Mouse (Mus musculus): Measurements from ENCODE around the gene Pcna.
"Not testable (repeated sequence)": the region's sequence is repeated elsewhere in the genome, so short reads cannot be mapped to it uniquely, and the experiment has no call there.

Gene Pcna

DNA sequence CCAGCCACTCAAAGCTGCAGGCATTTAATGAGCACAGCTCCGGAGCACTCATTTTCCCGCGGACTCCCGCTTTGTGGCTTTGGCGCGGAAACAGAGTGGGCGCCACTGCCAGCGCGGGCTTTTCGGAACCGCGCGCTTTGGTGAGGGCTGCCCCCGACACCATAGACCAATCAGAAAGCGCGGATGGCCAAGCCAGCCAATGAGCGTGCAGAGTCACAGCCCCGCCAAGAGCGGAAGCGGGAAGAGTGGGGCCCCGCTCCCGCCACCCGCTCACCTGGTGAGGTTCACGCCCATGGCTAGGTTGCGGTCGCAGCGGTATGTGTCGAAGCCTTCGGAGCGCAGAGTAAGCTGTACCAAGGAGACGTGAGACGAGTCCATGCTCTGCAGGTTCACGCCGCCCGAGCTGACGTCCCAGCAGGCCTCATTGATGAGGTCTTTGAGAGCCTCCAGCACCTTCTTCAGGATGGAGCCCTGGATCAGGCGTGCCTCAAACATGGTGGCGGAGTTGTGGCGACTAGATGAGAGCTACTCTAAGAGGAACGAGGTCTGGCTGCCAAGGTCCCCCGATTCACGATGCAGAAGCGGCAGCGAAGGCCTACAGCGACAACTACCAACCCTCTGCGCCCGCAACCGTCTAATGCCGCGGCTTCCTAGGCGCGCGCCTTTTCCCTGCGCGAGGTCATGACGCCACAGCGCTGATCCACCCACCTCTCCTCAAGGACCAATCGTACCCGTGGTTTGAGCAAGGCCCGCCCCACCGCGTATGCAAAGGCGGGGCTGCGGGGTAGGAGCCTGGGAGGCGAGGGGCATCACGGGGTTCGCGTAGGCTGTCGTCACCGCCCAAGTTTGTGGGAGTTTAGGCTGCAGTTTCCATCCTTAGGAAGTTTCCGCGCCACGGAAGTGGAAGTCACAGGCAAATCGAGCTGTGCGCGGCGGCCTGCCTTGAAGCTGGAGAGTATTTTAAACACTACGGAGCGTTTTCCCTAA is at the start of gene Pcna:
Pcna (minus strand) TSS at position 773 of the 987 bp plus-strand sequence.
- peak; percentile 89 for DNase-seq (ENCODE audit: extremely low read depth, low read depth)

DNA sequence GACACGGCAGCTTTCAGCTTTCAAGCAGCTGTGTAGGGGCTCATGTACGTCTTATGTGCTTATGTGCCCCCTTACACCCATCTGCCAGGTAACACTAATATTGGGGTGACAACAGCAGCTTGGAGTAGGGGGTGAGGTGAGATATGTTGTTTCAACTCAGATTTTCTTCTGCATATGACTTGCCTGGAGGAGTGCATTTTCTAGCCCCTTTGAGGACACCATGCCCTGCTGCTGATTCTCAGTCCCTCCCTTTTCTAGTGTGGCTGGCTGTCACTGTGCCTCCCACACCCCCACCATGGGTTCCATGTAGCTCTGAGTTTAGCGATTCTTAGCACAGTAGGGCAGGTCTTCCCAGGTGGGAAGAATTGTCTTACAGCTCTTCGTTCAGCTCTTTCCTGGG is 48.3 kb upstream of the Pcna start:
- DNase-seq (ENCODE audit: extremely low read depth, low read depth) = no peak

DNA sequence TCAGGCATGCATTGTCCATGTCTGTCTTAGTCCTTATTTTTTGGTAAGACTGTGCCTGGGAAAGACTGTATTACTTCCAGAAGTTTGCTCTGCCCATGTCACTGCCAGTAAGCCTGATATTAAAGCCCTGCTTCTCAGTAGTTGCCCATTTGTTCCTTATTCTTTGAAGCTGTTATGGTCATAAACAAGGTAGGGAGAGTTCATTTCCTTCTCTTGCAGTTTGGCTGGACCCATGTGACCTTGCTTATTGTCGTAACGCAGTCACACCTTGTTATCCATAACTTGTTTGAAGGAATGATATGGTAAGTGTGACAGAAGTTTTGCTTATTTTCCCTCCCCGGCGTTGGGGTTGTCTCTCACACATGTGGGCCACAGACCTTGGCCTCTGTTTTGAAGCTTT is 45.1 kb upstream of the Pcna start:
- no peak for DNase-seq (ENCODE audit: extremely low read depth, low read depth)

DNA sequence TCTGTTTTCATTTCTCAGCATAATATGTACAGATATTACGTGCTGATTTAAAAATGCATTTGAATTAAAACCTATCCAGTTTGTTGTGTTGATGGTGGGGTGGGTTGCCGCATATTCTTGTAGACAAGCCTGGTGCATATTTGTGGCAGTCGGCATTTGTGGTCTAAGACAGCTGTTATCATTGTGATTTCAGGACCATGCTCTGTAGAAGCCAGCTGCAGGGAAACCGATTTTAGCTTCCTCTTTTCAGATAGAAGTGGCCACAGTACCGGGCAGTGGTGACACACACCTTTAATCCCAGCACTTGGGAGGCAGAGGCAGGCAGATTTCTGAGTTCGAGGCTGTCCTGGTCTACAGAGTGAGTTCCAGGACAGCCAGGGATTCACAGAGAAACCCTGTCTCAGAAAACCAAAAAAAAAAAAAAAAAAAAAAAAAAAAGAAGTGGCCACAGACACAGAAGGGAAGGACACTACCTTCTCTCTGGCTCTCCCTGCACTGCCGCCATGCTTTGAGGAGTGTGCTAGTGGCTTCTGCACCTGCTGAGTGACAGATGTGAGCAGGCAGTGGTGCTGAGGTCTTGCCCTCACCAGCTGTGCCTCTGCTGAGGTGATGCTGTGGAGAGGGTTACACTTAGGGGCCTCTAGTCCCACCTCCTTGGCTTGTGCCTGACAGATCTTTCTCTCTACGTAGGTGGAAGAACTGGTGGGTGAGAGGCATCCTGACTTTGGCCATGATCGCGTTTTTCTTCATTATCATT is 40.8 kb upstream of the Pcna start:
- DNase-seq (ENCODE audit: extremely low read depth, low read depth) = peak; percentile 86

DNA sequence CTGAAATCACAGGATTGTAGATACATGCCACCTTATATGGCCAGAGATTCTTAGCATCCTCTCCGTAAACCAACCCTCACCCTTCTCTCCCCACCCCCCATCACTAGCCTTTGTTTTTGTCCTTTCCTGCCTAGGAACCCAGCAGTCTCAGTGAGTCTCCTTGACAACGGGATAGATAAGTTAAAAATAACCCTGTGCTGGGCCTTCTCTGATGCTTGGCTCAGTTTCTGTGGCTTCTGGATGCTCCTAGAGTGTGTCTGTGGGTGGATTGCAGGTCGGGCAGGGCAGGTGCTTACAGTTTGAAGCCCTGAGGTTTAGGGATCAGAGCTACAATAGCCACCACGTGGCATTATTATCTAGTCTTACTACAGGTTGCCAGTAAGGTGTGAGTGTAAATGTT is 39.0 kb upstream of the Pcna start:
- DNase-seq (ENCODE audit: extremely low read depth, low read depth) = peak; percentile 26

DNA sequence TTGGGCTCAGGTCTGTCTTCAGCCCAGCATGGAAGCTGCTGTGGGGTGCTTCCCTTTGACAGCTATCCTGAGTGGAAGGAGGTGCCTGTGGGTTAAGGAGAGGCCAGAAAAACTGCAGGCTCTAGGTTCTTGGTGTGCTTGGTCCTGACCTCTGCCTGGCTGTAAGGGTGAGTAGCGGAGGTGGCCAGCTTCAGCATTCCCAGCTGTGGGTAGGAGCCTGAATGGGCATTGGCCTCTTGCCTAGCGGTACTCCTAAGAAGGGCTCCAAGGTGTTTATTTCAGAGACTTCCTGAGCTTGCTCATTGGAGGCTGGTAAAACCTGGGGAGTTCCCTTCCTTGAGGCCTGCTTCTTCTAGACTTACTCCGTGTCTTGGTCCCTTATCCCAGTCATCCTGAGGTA is 38.2 kb upstream of the Pcna start:
- DNase-seq (ENCODE audit: extremely low read depth, low read depth) = no peak

DNA sequence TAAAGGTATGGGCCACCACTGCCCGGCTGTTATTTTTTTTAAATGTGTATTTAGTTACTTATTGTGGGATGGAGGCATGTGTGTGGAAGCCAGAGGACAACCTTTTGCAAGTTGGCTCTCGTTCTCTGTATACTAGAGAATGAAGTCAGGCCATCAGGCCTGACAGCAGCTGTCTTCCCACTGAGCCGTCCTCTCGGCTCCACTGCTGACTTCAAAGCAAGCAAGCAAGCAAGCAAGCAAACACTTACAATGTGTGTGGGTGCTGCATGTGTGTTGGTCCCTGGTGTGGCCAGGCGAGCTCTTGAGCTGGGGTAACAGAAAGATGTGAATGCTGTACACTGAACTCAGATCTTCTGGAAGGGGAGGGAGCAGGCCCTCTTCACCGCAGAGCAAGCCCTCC is 37.7 kb upstream of the Pcna start:
- DNase-seq (ENCODE audit: extremely low read depth, low read depth) = no peak

DNA sequence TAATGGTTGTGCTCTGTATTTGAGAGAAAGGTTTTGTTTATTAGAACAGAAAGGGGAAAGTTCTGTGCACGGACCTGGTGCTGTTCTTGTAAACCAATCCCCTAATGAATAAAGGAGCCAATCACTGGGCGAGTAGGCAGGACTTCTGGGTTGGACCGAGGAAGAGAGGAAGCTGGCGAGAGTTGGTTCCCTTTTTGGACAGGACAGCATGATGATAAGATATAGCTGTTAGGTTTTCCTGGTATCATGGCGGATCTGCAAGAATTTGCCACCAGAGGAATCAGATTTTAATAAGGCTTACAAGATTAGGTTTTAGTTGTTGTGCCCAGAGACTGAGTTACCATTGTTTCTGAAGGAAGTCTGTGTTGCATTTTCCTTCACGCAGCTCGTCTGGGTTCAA is 36.1 kb upstream of the Pcna start:
- not testable (repeated sequence) for DNase-seq (ENCODE audit: extremely low read depth, low read depth)

DNA sequence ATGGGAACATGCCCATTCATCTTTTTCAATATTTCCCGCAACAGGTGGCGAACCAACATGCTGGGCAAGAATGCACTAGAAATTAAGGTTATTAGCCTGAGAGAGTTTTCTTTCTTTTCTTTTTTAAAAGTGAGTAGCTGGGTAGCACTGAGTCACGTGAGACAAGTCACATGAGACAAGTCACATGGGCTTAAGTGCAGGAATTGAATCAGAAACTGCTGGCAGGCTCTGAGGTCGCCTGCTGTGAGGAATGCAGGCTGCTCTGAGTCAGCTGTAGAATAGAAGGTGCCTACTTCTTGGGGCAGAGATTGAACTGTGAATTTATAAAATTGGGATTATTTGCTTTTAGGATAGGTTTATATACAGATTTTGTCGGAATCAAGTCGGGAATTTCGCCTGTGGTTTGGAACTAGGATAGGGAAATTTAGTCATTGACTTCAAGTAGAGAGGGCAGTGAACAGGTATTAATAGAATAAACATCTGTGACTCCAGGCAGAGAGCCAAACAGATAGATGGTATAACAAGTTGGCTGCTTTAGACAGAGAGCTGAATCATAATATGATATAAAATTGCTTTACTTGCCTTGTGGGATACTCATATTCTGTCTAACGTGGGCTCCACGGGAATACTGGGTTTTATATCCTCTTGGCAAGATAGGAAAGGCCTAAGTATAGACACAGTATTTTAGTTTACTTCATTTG is 33.4 kb upstream of the Pcna start:
- no peak for DNase-seq (ENCODE audit: extremely low read depth, low read depth)

DNA sequence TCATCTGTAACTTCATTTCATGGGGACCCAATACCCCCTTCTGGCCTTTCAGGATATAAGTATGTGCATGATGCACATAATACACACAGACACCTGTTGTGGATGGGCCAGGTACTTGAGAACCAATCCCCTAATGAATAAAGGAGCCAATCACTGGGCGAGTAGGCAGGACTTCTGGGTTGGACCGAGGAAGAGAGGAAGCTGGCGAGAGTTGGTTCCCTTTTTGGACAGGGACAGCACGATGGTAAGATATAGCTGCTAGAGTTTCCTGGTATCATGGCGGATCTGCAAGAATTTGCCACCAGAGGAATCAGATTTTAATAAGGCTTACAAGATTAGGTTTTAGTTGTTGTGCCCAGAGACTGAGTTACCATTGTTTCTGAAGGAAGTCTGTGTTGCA is 32.6 kb upstream of the Pcna start:
- DNase-seq (ENCODE audit: extremely low read depth, low read depth) = not testable (repeated sequence)

DNA sequence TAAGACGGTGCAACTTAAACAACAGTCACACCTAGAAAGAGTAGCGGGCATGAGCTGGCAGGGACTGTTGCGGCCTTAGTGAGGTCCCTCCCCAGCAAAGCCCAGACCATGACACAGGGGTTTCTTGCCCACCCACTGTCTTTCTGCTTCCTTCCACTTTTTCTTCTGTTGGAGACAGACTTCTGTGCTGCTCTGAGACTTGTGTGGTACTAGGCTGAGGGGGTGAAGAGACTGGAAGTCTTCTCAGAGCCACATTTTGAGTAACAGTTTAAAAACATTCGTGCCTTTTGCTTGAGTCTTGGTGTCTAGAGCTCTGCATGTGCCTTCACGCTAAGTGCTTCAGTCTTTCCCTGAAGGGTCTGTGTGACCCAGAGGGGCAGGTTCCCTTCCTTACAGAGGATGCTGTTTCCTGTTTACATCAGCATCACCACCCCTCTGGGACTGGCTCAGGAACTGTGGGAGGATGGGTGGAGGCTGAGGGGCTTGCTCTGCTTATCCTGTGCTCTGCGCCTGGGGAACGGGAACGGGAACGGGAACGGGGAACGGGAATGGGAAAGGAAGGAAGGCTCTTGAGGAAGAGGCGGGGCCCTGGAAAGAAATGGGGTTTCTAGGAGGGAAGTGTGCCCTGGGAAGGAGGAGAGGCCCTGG is 31.5 kb upstream of the Pcna start:
- DNase-seq (ENCODE audit: extremely low read depth, low read depth) = no peak

DNA sequence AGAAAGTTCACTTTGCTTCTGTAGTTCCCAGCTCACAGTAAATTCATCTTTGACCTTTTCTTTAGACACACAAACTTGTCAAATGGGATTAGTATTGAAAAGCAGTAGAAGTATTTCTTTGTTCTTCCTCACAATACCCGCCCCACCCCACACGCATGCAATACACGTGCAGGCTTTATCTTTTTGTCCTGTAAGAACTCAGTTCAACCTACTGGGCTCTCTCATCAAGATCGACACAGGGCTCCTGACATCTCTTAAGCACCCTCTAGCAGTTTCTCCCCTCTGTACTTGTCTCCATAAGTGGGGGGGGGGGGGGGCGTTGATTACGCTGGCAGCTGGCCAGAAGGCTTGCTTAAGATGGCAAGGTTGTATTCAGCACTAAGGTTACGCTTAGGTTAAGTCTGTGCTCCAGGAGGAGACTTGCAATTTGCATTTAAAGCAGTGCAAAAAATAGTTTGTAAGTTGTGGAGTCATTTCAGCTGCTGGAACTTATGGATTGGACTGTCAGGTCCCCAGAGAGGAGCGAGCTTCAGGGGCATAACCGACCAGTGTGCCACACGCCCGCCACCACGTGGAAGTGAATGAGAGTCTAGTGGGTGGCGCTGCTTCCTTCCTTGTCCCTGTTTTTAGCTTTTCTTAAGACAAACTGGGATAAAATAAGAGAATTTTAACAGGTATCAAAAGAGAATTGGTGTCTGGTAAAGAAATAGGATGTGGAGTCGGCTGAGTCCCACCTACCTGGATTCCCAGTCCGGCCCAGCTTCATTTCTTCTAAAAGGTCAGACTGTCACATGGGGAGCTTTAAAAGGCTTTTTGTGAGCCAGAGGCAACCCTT is 30.3 kb upstream of the Pcna start:
- no peak for DNase-seq (ENCODE audit: extremely low read depth, low read depth)

DNA sequence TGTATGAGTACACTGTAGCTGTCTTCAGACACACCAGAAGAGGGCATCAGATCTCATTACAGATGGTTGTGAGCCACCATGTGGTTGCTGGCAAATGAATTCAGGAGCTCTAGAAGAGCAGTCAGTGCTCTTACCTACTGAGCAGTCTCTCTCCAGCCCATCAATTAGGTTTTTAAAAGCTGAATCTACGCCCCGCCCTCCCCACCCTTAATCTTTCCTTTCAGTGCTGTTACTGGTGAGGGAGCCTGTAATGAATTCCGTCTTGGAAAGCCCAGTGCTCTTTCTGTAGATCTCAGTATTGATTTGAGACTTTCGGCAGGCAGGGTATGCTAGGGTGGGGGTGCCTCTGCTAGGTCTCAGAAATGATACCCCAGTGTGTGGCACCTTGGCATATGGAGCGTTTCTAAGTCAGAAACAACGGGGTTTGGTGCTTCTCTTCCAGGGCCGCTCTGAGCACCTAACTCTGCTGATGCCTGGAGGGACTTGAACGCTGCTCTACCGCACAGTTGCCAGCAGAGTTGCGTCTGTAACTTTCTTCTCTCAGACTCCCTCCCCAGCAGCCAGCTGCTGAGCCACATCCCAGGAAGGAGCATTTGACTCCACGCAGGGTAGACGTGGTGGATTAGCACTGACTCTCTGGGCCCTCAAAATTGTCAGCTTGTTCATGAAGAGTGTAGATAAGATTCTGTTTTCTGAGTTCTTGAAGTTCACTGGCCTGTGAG is 29.5 kb upstream of the Pcna start:
- no peak for DNase-seq (ENCODE audit: extremely low read depth, low read depth)

DNA sequence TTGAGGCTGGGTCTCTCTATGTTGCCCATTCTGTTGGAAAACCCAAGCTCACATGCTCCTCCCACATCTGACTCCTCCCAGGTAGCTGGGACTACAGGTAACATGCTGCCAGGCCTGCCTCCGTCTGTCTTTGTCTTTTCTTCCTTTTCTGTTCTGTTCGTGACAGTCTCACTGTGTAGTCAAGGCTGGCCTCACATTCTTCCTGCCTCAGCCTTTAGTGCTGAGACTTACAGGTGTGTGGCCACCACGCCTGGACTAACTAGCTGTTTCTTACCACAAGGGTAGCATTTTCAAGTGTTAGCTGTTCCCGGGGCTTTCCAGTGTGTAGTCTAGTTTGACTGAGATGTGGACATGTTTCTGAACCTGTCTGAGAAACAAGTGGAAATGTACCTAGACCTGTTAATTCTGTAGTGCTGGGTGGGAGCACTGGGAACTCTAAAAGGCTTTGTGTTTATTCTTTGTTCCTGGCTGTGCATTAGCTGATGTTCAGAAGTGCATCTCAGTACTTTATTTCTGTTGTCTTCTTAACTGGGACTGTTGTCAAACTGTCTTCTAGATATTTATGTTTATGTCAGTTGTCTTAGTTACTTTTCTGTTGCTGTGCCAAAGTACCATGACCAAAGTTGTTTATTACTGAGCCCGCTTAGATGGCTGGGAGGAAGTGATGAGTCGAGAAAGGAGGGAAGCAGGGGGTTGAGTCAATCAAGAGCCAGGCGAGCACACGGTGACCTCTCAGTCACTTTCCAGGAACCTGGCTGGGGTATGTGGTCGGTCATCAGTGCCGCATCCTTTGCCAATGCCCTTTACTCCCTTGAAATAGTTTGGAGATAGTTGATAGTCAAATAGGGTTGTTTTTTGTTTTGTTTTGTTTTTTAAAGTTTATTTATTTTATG is 28.7 kb upstream of the Pcna start:
- DNase-seq (ENCODE audit: extremely low read depth, low read depth) = no peak

DNA sequence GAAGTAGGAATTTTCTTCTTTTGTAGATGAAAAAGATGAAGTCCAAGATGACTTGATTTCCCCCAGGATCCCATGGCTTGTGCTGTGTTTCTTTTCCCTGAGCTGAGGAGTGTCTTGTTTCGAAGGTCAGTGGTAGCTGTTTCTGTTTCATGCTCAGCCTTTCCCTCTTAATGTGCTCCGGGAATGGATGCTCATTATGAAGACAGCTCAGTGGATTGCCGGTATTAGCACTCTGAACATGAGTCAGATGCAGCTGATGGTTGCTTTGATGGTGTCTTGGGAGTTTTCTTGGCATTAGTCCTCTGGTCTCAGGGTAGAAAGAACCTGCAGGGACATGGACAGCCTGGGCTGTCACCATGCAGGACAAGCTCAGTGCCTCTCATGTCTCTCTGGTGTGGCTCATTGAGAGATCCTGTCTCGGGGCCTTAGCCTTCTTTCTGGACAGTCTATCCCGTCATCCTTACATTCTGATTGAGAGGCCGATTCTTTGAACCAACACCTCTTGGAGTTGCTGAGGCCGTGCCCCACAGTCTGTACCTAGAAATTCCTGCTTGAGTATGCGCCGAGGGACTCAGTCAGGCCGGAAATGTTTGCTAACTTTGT is 27.5 kb upstream of the Pcna start:
- DNase-seq (ENCODE audit: extremely low read depth, low read depth) = no peak

DNA sequence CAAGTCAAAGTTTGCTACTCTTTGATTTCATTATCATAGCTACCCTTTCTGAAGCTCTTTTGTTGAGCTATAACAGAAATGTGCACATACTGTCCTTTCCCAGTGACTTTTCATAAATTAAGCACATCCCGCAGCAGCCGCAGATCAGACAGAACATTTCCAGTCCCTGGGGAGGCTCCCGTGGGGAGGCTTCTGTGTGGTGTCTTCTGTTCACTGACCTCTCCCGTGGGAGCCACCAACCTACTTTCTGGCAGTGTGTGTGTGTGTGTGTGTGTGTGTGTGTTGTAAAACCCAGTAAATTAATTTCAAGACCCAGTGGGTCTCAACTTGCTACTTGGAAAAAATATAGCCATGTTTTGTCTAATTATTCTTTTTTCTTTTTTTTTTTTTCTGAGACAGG is 26.9 kb upstream of the Pcna start:
- DNase-seq (ENCODE audit: extremely low read depth, low read depth) = no peak

DNA sequence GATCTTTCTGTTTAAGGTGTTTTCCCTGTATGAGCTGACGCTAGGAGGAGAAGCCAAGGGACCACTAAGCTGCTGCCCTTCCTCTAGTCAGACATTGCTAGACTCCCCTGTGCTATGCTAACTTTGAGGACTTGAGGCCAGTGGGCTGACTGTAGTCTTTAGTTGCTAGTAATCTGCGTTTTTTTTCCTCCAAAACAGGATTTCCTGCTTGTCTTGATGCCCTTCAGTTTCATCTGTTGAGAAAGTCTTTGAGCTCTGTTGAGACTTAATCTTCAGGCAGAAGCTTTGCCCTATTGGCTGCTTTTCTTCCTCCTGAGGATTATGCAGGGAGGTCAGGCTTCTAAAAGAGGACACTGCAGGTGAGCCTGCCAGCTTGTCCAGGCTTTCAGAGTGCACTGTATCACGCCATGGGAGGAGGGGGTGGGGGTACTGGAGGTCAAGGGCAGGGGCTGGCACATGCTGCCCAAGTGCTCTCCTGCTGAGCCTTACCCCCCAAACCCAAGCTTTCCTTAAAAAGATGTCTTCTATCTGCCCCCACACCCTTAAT is 26.3 kb upstream of the Pcna start:
- no peak for DNase-seq (ENCODE audit: extremely low read depth, low read depth)

DNA sequence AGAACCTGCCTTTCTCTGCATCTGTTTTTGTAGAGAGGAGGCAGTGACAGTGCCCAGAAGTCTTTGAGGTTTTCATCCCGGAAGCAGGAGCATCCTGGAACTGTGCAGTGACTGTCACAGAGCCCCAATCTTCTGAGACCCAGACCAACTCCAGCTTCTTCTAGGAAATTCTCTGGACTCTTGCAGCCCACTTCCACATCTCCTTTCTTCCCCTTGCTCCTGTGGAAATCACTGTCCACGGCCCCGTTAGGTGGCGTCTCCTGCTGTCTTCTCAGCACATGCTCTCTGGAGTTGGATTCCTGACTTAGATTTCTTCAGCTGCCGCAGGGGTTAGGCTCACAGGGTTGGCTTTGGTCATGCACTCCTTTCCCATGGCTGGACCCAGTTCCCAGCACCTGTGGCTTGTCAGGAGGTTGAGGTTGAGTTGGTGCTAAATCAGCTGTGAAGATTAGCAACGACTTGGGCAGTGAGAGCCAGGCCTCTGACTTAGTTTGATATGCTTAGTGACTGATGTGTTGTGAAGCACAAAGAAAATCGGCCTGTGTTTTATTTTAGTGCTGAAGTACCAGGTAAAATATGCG is 25.2 kb upstream of the Pcna start:
- no peak for DNase-seq (ENCODE audit: extremely low read depth, low read depth)

Measured in MEL-GATA-1-ER (cell line).